Mouse (Mus musculus): ENCODE measurements at regions not wholly inside any gene's neighbourhood (a gene's known extent, or its start where the extent isn't known, plus 50 kb on each side); places are given as distances from the start of the nearest gene placed in this dataset.
A peak's percentile ranks its signal among the peaks of the same experiment; 100 is the strongest.

GRCm38 (mm10) chr7:134497870-134498269, 112.4 kb upstream of the D7Ertd443e start:
- Histone ChIP-seq H3K27ac (replicated peaks; ENCODE audit: low read depth, low read length) (no peak overlapping the region), H3K9me3 (ENCODE audit: control insufficient read depth, low read length) (no peaks in the 10 kb centered on the region), H3K4me3 (replicated peaks; ENCODE audit: low read length) (no peak overlapping the region), H3K36me3 (ENCODE audit: control insufficient read depth, insufficient read depth, low read length) (no peaks in the 10 kb centered on the region), H3K4me1 (ENCODE audit: control insufficient read depth, insufficient read depth, low read length) (peaks cover 18% of the 10 kb centered on the region), H3K4me2 (replicated peaks; ENCODE audit: low read depth, low read length, severe bottlenecking) (no peak overlapping the region), H3K9ac (ENCODE audit: low read depth, low read length, severe bottlenecking) (no peak overlapping the region), H3K27me3 (ENCODE audit: control insufficient read depth, insufficient read depth, low read length) (no peaks in the 10 kb centered on the region)
- no peak for ATAC-seq (ENCODE audit: low FRiP score, low read depth)
- 68% methylated on average over 4 of the region's 4 CpGs for WGBS
- DNase-seq (ENCODE audit: low spot score): no peak
- no peak for TF ChIP-seq POLR2A (IDR thresholded peaks at IDR 0.05; ENCODE audit: borderline replicate concordance, extremely low read depth, insufficient read depth, insufficient read length)

GRCm38 (mm10) chr7:134498716-134499115, 113.3 kb upstream of the D7Ertd443e start:
- no peak overlapping the region for H3K9ac ChIP-seq (ENCODE audit: low read depth, low read length, severe bottlenecking)
- H3K27me3 ChIP-seq (ENCODE audit: control insufficient read depth, insufficient read depth, low read length): no peaks in the 10 kb centered on the region
- ATAC-seq (ENCODE audit: low FRiP score, low read depth) (no peak), DNase-seq (ENCODE audit: low spot score) (no peak)
- no peaks in the 10 kb centered on the region for H3K36me3 ChIP-seq (ENCODE audit: control insufficient read depth, insufficient read depth, low read length)
- peaks cover 18% of the 10 kb centered on the region for H3K4me1 ChIP-seq (ENCODE audit: control insufficient read depth, insufficient read depth, low read length)
- H3K9me3 ChIP-seq (ENCODE audit: control insufficient read depth, low read length): no peaks in the 10 kb centered on the region
- no peak overlapping the region for H3K27ac ChIP-seq (replicated peaks; ENCODE audit: low read depth, low read length)
- WGBS: 23% methylated on average over 9 of the region's 9 CpGs
- H3K4me2 ChIP-seq (replicated peaks; ENCODE audit: low read depth, low read length, severe bottlenecking): no peak overlapping the region
- no peak for TF ChIP-seq POLR2A (IDR thresholded peaks at IDR 0.05; ENCODE audit: borderline replicate concordance, extremely low read depth, insufficient read depth, insufficient read length)
- H3K4me3 ChIP-seq (replicated peaks; ENCODE audit: low read length): no peak overlapping the region

GRCm38 (mm10) chr7:134499429-134499828, 114.0 kb upstream of the D7Ertd443e start:
- Histone ChIP-seq H3K27me3 (ENCODE audit: control insufficient read depth, insufficient read depth, low read length) (no peaks in the 10 kb centered on the region), H3K4me2 (replicated peaks; ENCODE audit: low read depth, low read length, severe bottlenecking) (no peak overlapping the region), H3K27ac (replicated peaks; ENCODE audit: low read depth, low read length) (peak overlapping the region; percentile 61), H3K4me3 (replicated peaks; ENCODE audit: low read length) (no peak overlapping the region), H3K4me1 (ENCODE audit: control insufficient read depth, insufficient read depth, low read length) (peaks cover 18% of the 10 kb centered on the region), H3K9me3 (ENCODE audit: control insufficient read depth, low read length) (no peaks in the 10 kb centered on the region), H3K9ac (ENCODE audit: low read depth, low read length, severe bottlenecking) (no peak overlapping the region), H3K36me3 (ENCODE audit: control insufficient read depth, insufficient read depth, low read length) (no peaks in the 10 kb centered on the region)
- no peak for TF ChIP-seq POLR2A (IDR thresholded peaks at IDR 0.05; ENCODE audit: borderline replicate concordance, extremely low read depth, insufficient read depth, insufficient read length)
- DNase-seq (ENCODE audit: low spot score) (no peak), ATAC-seq (ENCODE audit: low FRiP score, low read depth) (no peak)
- WGBS: 26% methylated on average over 4 of the region's 4 CpGs

GRCm38 (mm10) chr7:134500210-134500609, 114.7 kb upstream of the D7Ertd443e start:
- no peak for TF ChIP-seq POLR2A (IDR thresholded peaks at IDR 0.05; ENCODE audit: borderline replicate concordance, extremely low read depth, insufficient read depth, insufficient read length)
- WGBS: 27% methylated on average over 4 of the region's 4 CpGs
- H3K27ac ChIP-seq (replicated peaks; ENCODE audit: low read depth, low read length): no peak overlapping the region

GRCm38 (mm10) chr7:134501079-134501478, 115.6 kb upstream of the D7Ertd443e start:
- 9% methylated on average over 1 of the region's 1 CpGs for WGBS

More at GRCm38 (mm10) chr7:134500210-134500609, 114.7 kb upstream of the D7Ertd443e start:
- Histone ChIP-seq H3K9ac (ENCODE audit: low read depth, low read length, severe bottlenecking) (no peak overlapping the region), H3K27me3 (ENCODE audit: control insufficient read depth, insufficient read depth, low read length) (no peaks in the 10 kb centered on the region), H3K36me3 (ENCODE audit: control insufficient read depth, insufficient read depth, low read length) (no peaks in the 10 kb centered on the region), H3K9me3 (ENCODE audit: control insufficient read depth, low read length) (no peaks in the 10 kb centered on the region), H3K4me3 (replicated peaks; ENCODE audit: low read length) (no peak overlapping the region), H3K4me1 (ENCODE audit: control insufficient read depth, insufficient read depth, low read length) (peaks cover 18% of the 10 kb centered on the region), H3K4me2 (replicated peaks; ENCODE audit: low read depth, low read length, severe bottlenecking) (no peak overlapping the region)
- DNase-seq (ENCODE audit: low spot score) (no peak), ATAC-seq (ENCODE audit: low FRiP score, low read depth) (peak; percentile 34; the same call in 1 of the 2 replicates)

More at GRCm38 (mm10) chr7:134501079-134501478, 115.6 kb upstream of the D7Ertd443e start:
- H3K4me2 ChIP-seq (replicated peaks; ENCODE audit: low read depth, low read length, severe bottlenecking): no peak overlapping the region
- H3K4me3 ChIP-seq (replicated peaks; ENCODE audit: low read length): no peak overlapping the region
- H3K36me3 ChIP-seq (ENCODE audit: control insufficient read depth, insufficient read depth, low read length): no peaks in the 10 kb centered on the region
- peaks cover 18% of the 10 kb centered on the region for H3K4me1 ChIP-seq (ENCODE audit: control insufficient read depth, insufficient read depth, low read length)
- no peak overlapping the region for H3K9ac ChIP-seq (ENCODE audit: low read depth, low read length, severe bottlenecking)
- H3K27me3 ChIP-seq (ENCODE audit: control insufficient read depth, insufficient read depth, low read length): no peaks in the 10 kb centered on the region
- no peaks in the 10 kb centered on the region for H3K9me3 ChIP-seq (ENCODE audit: control insufficient read depth, low read length)
- ATAC-seq (ENCODE audit: low FRiP score, low read depth) (no peak), DNase-seq (ENCODE audit: low spot score) (no peak)
- TF ChIP-seq POLR2A (IDR thresholded peaks at IDR 0.05; ENCODE audit: borderline replicate concordance, extremely low read depth, insufficient read depth, insufficient read length): no peak
- no peak overlapping the region for H3K27ac ChIP-seq (replicated peaks; ENCODE audit: low read depth, low read length)

Measured in limb, embryonic 14.5 days (tissue).